Mouse (Mus musculus): ENCODE measurements around the gene Exoc6b. TPM values are rescaled to one million over a fixed set of nuclear protein-coding genes. Genes with fewer than 3 reads are reported as not detected.

Exoc6b gene
- polyA plus RNA-seq, 1 experiment from 2014 or later, result 24.6 TPM

- no peak overlapping the region for H3K4me3 ChIP-seq
- 57% methylated on average over 3 of the region's 3 CpGs for WGBS
- H3K27ac ChIP-seq, result no peak overlapping the region
- peaks cover 8% of the 10 kb centered on the region for H3K4me1 ChIP-seq
- no peaks in the 10 kb centered on the region for H3K9me3 ChIP-seq (replicated peaks)
- no peaks in the 10 kb centered on the region for H3K27me3 ChIP-seq (ENCODE audit: low read depth, poor library complexity, severe bottlenecking)
- H3K36me3 ChIP-seq, result no peaks in the 10 kb centered on the region
- DNase-seq (ENCODE audit: low spot score), result peak; percentile 49
Observed at GRCm38 (mm10) chr6:84736942-84737341, 332.4 kb downstream of the Exoc6b start.

GRCm38 (mm10) chr6:84726876-84727275 is 342.4 kb downstream of the Exoc6b start:
- no peaks in the 10 kb centered on the region for H3K9me3 ChIP-seq (replicated peaks)
- H3K4me3 ChIP-seq, result no peak overlapping the region
- H3K27ac ChIP-seq, result no peak overlapping the region
- H3K4me1 ChIP-seq, result no peaks in the 10 kb centered on the region
- no peak for DNase-seq (ENCODE audit: low spot score)
- no peaks in the 10 kb centered on the region for H3K27me3 ChIP-seq (ENCODE audit: low read depth, poor library complexity, severe bottlenecking)
- H3K36me3 ChIP-seq, result no peaks in the 10 kb centered on the region

DNA sequence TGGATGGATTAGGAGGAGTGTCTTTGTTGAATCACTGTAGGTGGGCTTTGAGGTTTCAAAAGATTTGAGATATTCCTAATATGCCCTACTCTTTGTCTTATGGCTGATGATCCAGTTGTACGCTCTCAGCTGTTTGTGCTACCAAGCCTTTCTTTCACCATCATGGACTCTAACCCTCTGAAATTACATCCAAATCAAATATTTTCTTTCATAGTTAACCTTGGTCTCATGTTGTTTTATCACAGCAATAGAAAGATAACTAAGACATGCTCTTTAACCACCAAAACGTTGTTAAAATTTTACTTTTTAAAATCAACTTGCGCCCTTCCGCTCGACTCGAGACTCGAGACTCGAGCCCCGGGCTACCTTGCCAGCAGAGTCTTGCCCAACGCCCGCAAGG is 356.1 kb downstream of the Exoc6b start:
- Histone ChIP-seq H3K9me3 (replicated peaks) (no peaks in the 10 kb centered on the region), H3K4me3 (no peak overlapping the region), H3K27me3 (ENCODE audit: low read depth, poor library complexity, severe bottlenecking) (no peaks in the 10 kb centered on the region), H3K4me1 (peaks cover 9% of the 10 kb centered on the region), H3K27ac (no peak overlapping the region), H3K36me3 (no peaks in the 10 kb centered on the region)
- no peak for DNase-seq (ENCODE audit: low spot score)
- 93% methylated on average over 11 of the region's 11 CpGs for WGBS

- peak; percentile 30 for DNase-seq (ENCODE audit: low spot score)
- no peaks in the 10 kb centered on the region for H3K9me3 ChIP-seq (replicated peaks)
- H3K36me3 ChIP-seq, result no peaks in the 10 kb centered on the region
- 78% methylated on average over 6 of the region's 6 CpGs for WGBS
- H3K4me3 ChIP-seq, result no peak overlapping the region
- H3K27me3 ChIP-seq (ENCODE audit: low read depth, poor library complexity, severe bottlenecking), result no peaks in the 10 kb centered on the region
- H3K4me1 ChIP-seq, result peaks cover 9% of the 10 kb centered on the region
- H3K27ac ChIP-seq, result no peak overlapping the region
Observed at GRCm38 (mm10) chr6:84710831-84711230, 358.5 kb downstream of the Exoc6b start.

DNA sequence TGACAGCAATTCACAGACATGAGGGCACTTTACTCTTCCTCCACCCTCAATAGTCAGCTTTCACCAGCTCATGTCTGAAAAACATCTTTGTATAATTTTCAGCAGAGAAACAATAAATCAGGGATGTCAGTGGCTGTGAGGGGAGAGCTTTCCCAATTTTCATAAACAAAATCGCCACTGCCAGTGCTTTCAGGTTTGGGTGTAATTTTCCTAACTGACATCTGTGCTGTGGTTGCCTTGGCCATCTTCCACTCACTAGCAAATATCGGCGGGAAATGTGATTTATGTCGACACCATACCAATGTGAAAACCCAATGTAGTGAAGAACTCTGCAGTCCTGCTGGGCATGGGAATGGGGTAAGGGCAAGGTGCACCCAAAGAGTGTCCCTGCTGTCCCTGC is 360.7 kb downstream of the Exoc6b start:
- peaks cover 9% of the 10 kb centered on the region for H3K4me1 ChIP-seq
- no peak for DNase-seq (ENCODE audit: low spot score)
- no peaks in the 10 kb centered on the region for H3K36me3 ChIP-seq
- no peaks in the 10 kb centered on the region for H3K27me3 ChIP-seq (ENCODE audit: low read depth, poor library complexity, severe bottlenecking)
- no peaks in the 10 kb centered on the region for H3K9me3 ChIP-seq (replicated peaks)
- no peak overlapping the region for H3K27ac ChIP-seq
- no peak overlapping the region for H3K4me3 ChIP-seq
- WGBS, result 91% methylated on average over 4 of the region's 4 CpGs

- H3K4me3 ChIP-seq, result no peak overlapping the region
- no peaks in the 10 kb centered on the region for H3K36me3 ChIP-seq
- 72% methylated on average over 5 of the region's 5 CpGs for WGBS
- DNase-seq (ENCODE audit: low spot score), result no peak
- no peaks in the 10 kb centered on the region for H3K27me3 ChIP-seq (ENCODE audit: low read depth, poor library complexity, severe bottlenecking)
- peaks cover 13% of the 10 kb centered on the region for H3K4me1 ChIP-seq
- H3K27ac ChIP-seq, result no peak overlapping the region
- no peaks in the 10 kb centered on the region for H3K9me3 ChIP-seq (replicated peaks)
Observed at GRCm38 (mm10) chr6:84699579-84699978, 369.7 kb downstream of the Exoc6b start.

DNA sequence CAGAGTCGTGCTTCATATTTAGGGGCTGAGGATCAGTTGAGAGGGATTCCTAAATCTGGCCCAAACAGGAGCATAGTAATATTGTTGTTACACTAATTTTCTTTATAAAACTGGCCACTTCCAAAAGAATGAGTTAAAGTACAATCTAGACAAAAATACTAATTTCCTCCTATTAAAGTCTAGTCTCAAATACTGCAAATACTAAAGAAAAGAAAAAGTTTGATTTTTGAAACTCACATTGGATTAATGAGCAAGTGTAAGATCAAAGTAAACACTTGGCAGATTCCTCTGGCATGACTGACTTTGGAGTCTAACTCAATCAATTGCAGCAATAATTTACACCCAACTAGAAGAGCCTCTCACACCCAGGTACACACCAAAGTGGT is 371.0 kb downstream of the Exoc6b start:
- Histone ChIP-seq H3K36me3 (no peaks in the 10 kb centered on the region), H3K4me3 (no peak overlapping the region), H3K27ac (no peak overlapping the region), H3K4me1 (peaks cover 13% of the 10 kb centered on the region), H3K27me3 (ENCODE audit: low read depth, poor library complexity, severe bottlenecking) (no peaks in the 10 kb centered on the region), H3K9me3 (replicated peaks) (no peaks in the 10 kb centered on the region)
- 58% methylated on average over 1 of the region's 1 CpGs for whole genome bisulfite sequencing
- no peak for DNase-seq (ENCODE audit: low spot score)

DNA sequence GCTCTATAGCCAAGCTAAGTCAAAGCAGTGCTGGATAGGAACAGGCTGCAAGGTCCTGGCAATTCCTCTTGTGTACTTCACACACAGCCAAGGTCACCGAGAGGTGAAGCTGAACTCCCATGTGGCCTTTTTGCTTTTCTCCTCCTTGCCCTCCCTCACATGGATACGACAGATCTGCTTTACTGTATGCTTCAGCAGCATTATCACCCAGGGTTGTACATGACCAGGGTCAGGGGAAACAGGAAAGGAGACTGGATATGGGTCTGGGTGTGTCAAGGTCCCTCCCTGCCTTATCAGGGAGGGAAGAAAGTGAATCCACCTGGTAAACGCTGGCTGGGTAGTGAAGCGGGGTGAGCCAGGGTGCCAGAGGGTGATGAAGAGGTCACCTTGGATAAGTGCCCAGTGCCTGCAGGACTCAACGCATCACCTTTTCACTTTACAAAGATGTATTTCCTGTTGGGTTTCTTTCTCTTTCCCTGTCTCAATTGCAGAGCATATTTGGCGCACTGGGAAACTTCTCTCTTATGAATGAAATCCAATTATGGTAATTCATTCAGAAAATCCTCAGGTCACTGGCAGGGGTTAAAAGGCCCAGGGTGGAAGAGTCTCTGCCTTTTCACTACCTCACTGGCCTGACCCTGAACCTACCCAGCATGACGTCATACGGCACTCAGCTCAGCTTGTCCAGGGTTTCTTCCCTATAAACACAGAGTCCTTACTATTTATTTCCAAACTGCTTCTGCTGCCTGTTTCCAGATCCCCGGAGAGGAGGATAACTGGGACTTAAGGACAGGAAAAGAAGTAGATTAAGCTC is 371.6 kb downstream of the Exoc6b start:
- 52% methylated on average over 9 of the region's 9 CpGs for WGBS
- no peaks in the 10 kb centered on the region for H3K36me3 ChIP-seq
- DNase-seq (ENCODE audit: low spot score), result no peak
- H3K27ac ChIP-seq, result no peak overlapping the region
- no peaks in the 10 kb centered on the region for H3K27me3 ChIP-seq (ENCODE audit: low read depth, poor library complexity, severe bottlenecking)
- H3K4me3 ChIP-seq, result no peak overlapping the region
- no peaks in the 10 kb centered on the region for H3K9me3 ChIP-seq (replicated peaks)
- H3K4me1 ChIP-seq, result peaks cover 13% of the 10 kb centered on the region

- WGBS, result 71% methylated on average over 4 of the region's 4 CpGs
- H3K27ac ChIP-seq, result no peak overlapping the region
- no peaks in the 10 kb centered on the region for H3K9me3 ChIP-seq (replicated peaks)
- no peak overlapping the region for H3K4me3 ChIP-seq
- no peaks in the 10 kb centered on the region for H3K36me3 ChIP-seq
- H3K27me3 ChIP-seq (ENCODE audit: low read depth, poor library complexity, severe bottlenecking), result no peaks in the 10 kb centered on the region
- H3K4me1 ChIP-seq, result peaks cover 17% of the 10 kb centered on the region
- no peak for DNase-seq (ENCODE audit: low spot score)
Observed at GRCm38 (mm10) chr6:84693844-84694243, 375.5 kb downstream of the Exoc6b start.

DNA sequence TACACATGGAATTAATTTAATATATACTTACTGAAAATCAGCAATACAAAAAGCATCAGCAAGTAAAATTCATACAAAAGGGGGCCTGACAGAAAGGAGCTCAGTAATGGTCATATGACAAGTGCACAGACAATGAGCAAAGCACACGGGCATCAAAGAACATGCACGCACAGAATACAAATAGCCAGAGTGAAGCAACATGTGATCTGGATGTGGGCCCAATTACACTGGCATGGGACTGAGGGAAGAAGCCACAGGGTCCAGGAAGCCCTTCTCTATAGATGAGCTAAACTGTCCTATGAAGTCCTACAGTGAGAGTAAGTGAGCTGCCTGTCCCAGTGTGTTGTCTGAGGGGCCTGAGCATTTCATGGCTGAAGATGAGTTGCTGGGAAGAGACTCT is 376.1 kb downstream of the Exoc6b start:
- H3K9me3 ChIP-seq (replicated peaks), result no peaks in the 10 kb centered on the region
- WGBS, result 95% methylated on average over 2 of the region's 2 CpGs
- H3K27ac ChIP-seq, result no peak overlapping the region
- no peaks in the 10 kb centered on the region for H3K36me3 ChIP-seq
- no peaks in the 10 kb centered on the region for H3K27me3 ChIP-seq (ENCODE audit: low read depth, poor library complexity, severe bottlenecking)
- H3K4me3 ChIP-seq, result no peak overlapping the region
- peaks cover 18% of the 10 kb centered on the region for H3K4me1 ChIP-seq
- DNase-seq (ENCODE audit: low spot score), result no peak

GRCm38 (mm10) chr6:84691907-84692306 is 377.4 kb downstream of the Exoc6b start:
- Histone ChIP-seq H3K4me3 (no peak overlapping the region), H3K27me3 (ENCODE audit: low read depth, poor library complexity, severe bottlenecking) (no peaks in the 10 kb centered on the region), H3K9me3 (replicated peaks) (no peaks in the 10 kb centered on the region), H3K36me3 (no peaks in the 10 kb centered on the region), H3K27ac (no peak overlapping the region), H3K4me1 (peaks cover 5% of the 10 kb centered on the region)
- 96% methylated on average over 3 of the region's 3 CpGs for WGBS
- DNase-seq (ENCODE audit: low spot score), result no peak

- no peak overlapping the region for H3K4me3 ChIP-seq
- H3K27me3 ChIP-seq (ENCODE audit: low read depth, poor library complexity, severe bottlenecking), result no peaks in the 10 kb centered on the region
- no peak overlapping the region for H3K27ac ChIP-seq
- H3K36me3 ChIP-seq, result no peaks in the 10 kb centered on the region
- no peak for DNase-seq (ENCODE audit: low spot score)
- H3K9me3 ChIP-seq (replicated peaks), result no peaks in the 10 kb centered on the region
- 0 out of 2 replicates have a peak, but pooled peaks cover 2% of the 10 kb centered on the region for H3K4me1 ChIP-seq
- 89% methylated on average over 3 of the region's 3 CpGs for WGBS
Observed at GRCm38 (mm10) chr6:84677770-84678169, 391.5 kb downstream of the Exoc6b start.

- WGBS, result 97% methylated on average over 3 of the region's 3 CpGs
- no peak for DNase-seq (ENCODE audit: low spot score)
Observed at GRCm38 (mm10) chr6:84674936-84675335, 394.4 kb downstream of the Exoc6b start.

DNA sequence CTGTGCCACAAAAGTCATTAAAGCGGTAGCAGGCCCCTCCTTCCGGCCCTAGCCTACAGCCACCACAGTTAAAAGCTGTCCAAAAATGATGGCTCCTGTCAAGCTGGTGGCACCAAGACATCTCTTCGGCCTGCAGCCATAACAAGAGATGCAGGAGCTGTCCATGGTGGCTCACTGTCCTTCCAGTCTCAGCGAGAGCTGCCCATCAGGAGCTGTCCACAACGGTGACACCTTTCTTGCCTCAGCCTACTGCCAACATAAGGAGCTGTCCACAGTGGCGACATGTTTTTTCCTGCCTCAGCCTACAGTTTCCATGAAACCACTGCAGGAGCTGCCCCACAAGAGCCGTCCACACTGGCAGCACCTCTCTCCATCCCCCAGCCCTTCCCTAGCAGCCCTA is 395.2 kb downstream of the Exoc6b start:
- Histone ChIP-seq H3K9me3 (replicated peaks) (no peaks in the 10 kb centered on the region), H3K27ac (no peak overlapping the region), H3K36me3 (no peaks in the 10 kb centered on the region), H3K4me1 (0 out of 2 replicates have a peak, but pooled peaks cover 2% of the 10 kb centered on the region), H3K4me3 (no peak overlapping the region), H3K27me3 (ENCODE audit: low read depth, poor library complexity, severe bottlenecking) (no peaks in the 10 kb centered on the region)
- 88% methylated on average over 7 of the region's 7 CpGs for WGBS
- DNase-seq (ENCODE audit: low spot score), result peak; percentile 43

More at GRCm38 (mm10) chr6:84674936-84675335, 394.4 kb downstream of the Exoc6b start:
- H3K27ac ChIP-seq, result no peak overlapping the region
- H3K4me3 ChIP-seq, result no peak overlapping the region
- 0 out of 2 replicates have a peak, but pooled peaks cover 2% of the 10 kb centered on the region for H3K4me1 ChIP-seq
- no peaks in the 10 kb centered on the region for H3K27me3 ChIP-seq (ENCODE audit: low read depth, poor library complexity, severe bottlenecking)
- no peaks in the 10 kb centered on the region for H3K36me3 ChIP-seq
- no peaks in the 10 kb centered on the region for H3K9me3 ChIP-seq (replicated peaks)

Measured in limb, embryonic 10.5 days (tissue).